Mouse (Mus musculus): ENCODE measurements around the gene Cbarp.

The Cbarp gene

GRCm38 (mm10) chr10:80130403-80131031 lies 10.1 kb downstream of the Cbarp start:
- DNase-seq (ENCODE audit: low spot score), result no peak

GRCm38 (mm10) chr10:80129846-80130245 lies 10.8 kb downstream of the Cbarp start:
- DNase-seq (ENCODE audit: low spot score), result no peak

- DNase-seq (ENCODE audit: low spot score), result no peak
These were observed 12.7 kb downstream of the Cbarp start for GRCm38 (mm10) chr10:80127920-80128319.

- DNase-seq (ENCODE audit: low spot score), result no peak
These were observed 16.6 kb downstream of the Cbarp start for GRCm38 (mm10) chr10:80123932-80124562.

GRCm38 (mm10) chr10:80121639-80122038 lies 19.0 kb downstream of the Cbarp start:
- DNase-seq (ENCODE audit: low spot score), result no peak

GRCm38 (mm10) chr10:80120146-80120545 lies 20.5 kb downstream of the Cbarp start:
- DNase-seq (ENCODE audit: low spot score), result no peak

GRCm38 (mm10) chr10:80118552-80118951 lies 22.1 kb downstream of the Cbarp start:
- DNase-seq (ENCODE audit: low spot score), result no peak

- DNase-seq (ENCODE audit: low spot score), result no peak
These were observed 22.9 kb downstream of the Cbarp start for GRCm38 (mm10) chr10:80117736-80118135.

- DNase-seq (ENCODE audit: low spot score), result no peak
These were observed 23.5 kb downstream of the Cbarp start for GRCm38 (mm10) chr10:80116927-80117691.

- no peak for DNase-seq (ENCODE audit: low spot score)
These were observed 24.1 kb downstream of the Cbarp start for GRCm38 (mm10) chr10:80116563-80116926.

GRCm38 (mm10) chr10:80115944-80116335 lies 24.7 kb downstream of the Cbarp start:
- DNase-seq (ENCODE audit: low spot score), result no peak

- peak; percentile 100 for DNase-seq (ENCODE audit: low spot score)
These were observed 25.2 kb downstream of the Cbarp start, which contains the start of gene Stk11 for GRCm38 (mm10) chr10:80115290-80115943. Gene Stk11 (plus strand): TSS chr10:80115803.

GRCm38 (mm10) chr10:80114341-80115284 lies 26.0 kb downstream of the Cbarp start:
- DNase-seq (ENCODE audit: low spot score), result peak; percentile 93

- DNase-seq (ENCODE audit: low spot score), result no peak
These were observed 33.0 kb downstream of the Cbarp start for GRCm38 (mm10) chr10:80107678-80108077.

- DNase-seq (ENCODE audit: low spot score), result no peak
These were observed 34.7 kb downstream of the Cbarp start for GRCm38 (mm10) chr10:80105926-80106325.

- no peak for DNase-seq (ENCODE audit: low spot score)
These were observed 35.2 kb downstream of the Cbarp start, which contains the start of gene Sbno2 for GRCm38 (mm10) chr10:80105460-80105859. Gene Sbno2 (minus strand): TSS chr10:80105571.

- DNase-seq (ENCODE audit: low spot score), result no peak
These were observed 36.5 kb downstream of the Cbarp start for GRCm38 (mm10) chr10:80104181-80104580.

GRCm38 (mm10) chr10:80103032-80103431 lies 37.6 kb downstream of the Cbarp start:
- DNase-seq (ENCODE audit: low spot score), result no peak

- DNase-seq (ENCODE audit: low spot score), result peak; percentile 84
These were observed 38.3 kb downstream of the Cbarp start for GRCm38 (mm10) chr10:80102216-80102915.

- no peak for DNase-seq (ENCODE audit: low spot score)
These were observed 39.7 kb downstream of the Cbarp start for GRCm38 (mm10) chr10:80100982-80101381.

- DNase-seq (ENCODE audit: low spot score), result no peak
These were observed 42.0 kb downstream of the Cbarp start for GRCm38 (mm10) chr10:80098630-80099029.
